Mouse (Mus musculus) testis, adult 2 months (tissue): ENCODE measurements around the gene Nkiras1.

Experiments
- CTCF ChIP-seq: fragments of 200-500 bp; IDR thresholded peaks from 2 replicates; pipeline ENCODE4 v1.5.1; 2012; ENCODE audit warnings: low read depth, mild to moderate bottlenecking, inconsistent platforms, low read length, moderate library complexity; ENCODE audit not compliant: control insufficient read depth, insufficient read depth, insufficient replicate concordance
- POLR2A ChIP-seq: fragments of 200-500 bp; IDR thresholded peaks from 2 replicates; pipeline ENCODE4 v1.6.1; 2012; ENCODE audit warnings: low read depth, mild to moderate bottlenecking, inconsistent platforms, low read length, moderate library complexity; ENCODE audit not compliant: control insufficient read depth

- peak; percentile 61; the same call in 1 of the 2 replicates for TF ChIP-seq POLR2A
- TF ChIP-seq CTCF = no peak
These were observed 60.8 kb downstream of the Nkiras1 start, which contains the start of gene Ube2e1 for GRCm38 (mm10) chr14:18331693-18332131.
